Mouse (Mus musculus): ENCODE measurements at regions not wholly inside any gene's neighbourhood (a gene's known extent, or its start where the extent isn't known, plus 50 kb on each side); places are given as distances from the start of the nearest gene placed in this dataset.

- in situ Hi-C loops (cut with MboI, MseI): loop anchor here (10.0 to 25.0 kb wide), 2 partner anchors 133 to 605 kb away; no protein-coding TSS in a partner anchor
Measured at GRCm38 (mm10) chr10:18907276-18907960, 62.6 kb downstream of the Perp start.

DNA sequence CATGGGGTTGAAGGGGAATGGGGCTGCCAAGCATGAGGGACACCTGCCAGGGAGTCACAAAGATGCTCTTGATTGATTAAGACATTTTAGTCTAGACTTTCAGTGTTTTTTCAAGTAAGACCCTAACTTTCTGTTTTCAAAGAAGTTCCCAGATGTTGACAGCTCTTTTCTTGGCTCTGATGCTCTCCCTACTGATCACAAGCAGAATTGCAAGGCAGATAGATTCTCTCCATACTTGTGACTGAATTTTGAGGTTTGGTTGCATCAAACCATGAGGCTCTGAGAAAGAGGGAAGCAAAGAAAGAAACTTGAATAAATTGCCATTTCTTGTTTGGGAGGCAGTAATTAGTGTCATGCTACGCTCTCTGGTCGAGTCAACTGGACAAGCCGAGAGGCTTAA is 64.5 kb downstream of the Perp start:
- in situ Hi-C loops (cut with MboI, MseI): loop anchor here (10.0 to 25.0 kb wide), 2 partner anchors 135 to 603 kb away; no protein-coding TSS in a partner anchor

DNA sequence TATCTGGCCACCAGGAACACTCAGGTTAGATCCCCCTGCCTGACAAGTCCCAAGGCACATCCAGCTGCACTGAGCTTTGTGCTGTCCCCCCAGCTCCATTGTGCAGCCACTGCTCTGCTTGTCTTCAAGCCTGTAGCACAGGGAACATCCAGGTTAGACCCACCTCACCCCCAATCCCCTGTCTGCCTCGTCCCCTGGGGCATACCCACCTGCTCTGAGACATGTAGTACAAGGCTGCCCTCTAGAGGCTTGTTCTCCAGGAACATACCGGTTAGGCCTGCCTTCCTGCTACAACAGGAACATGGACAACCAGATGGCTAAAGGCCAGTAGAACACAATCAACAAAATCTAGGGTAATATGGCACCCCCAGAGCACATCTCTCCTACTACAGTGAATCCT is 66.1 kb downstream of the Perp start:
- in situ Hi-C loops (cut with MboI, MseI): loop anchor here (25.0 kb wide), 1 partner anchor 601 kb away; no protein-coding TSS in a partner anchor

GRCm38 (mm10) chr10:18917120-18917616 is 72.3 kb downstream of the Perp start:
- in situ Hi-C loops (cut with MboI, MseI): loop anchor here (5.0 to 25.0 kb wide), 2 partner anchors 95 to 595 kb away; no protein-coding TSS in a partner anchor

GRCm38 (mm10) chr10:18923088-18923821 is 78.4 kb downstream of the Perp start:
- in situ Hi-C loops (cut with MboI, MseI): loop anchor here (10.0 to 25.0 kb wide), 2 partner anchors 282 to 589 kb away; no protein-coding TSS in a partner anchor

DNA sequence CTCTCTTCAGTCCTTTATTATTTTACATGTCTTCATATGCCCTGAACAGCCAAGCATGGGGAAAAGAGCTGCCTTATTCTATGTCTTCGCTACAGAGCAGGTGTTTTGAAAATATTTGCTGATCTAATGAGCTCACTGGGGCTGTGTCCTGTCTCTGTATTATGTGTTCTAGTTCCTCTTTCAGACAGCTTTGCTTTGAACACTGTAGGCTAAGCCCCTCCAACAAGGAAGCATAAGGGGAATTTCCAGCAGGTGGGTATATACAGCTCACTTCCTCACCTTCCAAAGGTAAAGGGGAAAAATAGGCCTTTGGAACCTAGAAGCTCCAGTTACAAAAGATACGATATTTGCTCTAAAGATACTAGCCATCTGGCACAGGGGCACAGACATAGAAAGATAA is 83.0 kb downstream of the Perp start:
- in situ Hi-C loops (cut with MboI, MseI): loop anchor here (10.0 kb wide), 1 partner anchor 277 kb away; no protein-coding TSS in a partner anchor

- in situ Hi-C loops (cut with MboI, MseI): no loop called here
Measured at GRCm38 (mm10) chr10:18931344-18931743, 84.1 kb downstream of the Tnfaip3 start.

GRCm38 (mm10) chr10:18941447-18941846 is 74.0 kb downstream of the Tnfaip3 start:
- in situ Hi-C loops (cut with MboI, MseI): no loop called here

DNA sequence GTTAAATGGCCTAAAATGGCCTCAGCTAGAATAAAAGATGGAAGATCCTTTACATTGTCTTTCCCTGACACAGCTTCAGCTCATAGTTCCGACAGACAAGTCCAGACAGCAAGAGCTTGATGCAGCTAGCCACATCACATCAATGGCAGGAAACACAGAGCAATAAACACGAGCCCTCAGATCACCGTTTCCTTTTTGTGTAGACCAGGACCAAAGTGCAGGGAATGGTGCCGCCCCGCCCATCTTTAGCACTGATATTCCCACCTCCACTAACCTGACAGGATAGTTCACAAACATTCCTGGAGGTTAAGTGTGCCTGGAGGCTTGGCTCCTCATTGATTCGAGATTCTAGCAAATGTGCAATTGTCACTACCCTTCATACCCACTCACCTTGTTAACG is 73.5 kb downstream of the Tnfaip3 start:
- in situ Hi-C loops (cut with MboI, MseI): no loop called here

GRCm38 (mm10) chr10:18943296-18944075 is 72.0 kb downstream of the Tnfaip3 start:
- in situ Hi-C loops (cut with MboI, MseI): no loop called here

- in situ Hi-C loops (cut with MboI, MseI): no loop called here
Measured at GRCm38 (mm10) chr10:18946727-18947126, 68.7 kb downstream of the Tnfaip3 start.
